Mouse (Mus musculus) G1E (cell line): ENCODE results near the gene Mamdc4.

Source experiments
- CTCF ChIP-seq: IDR thresholded peaks from 2 replicates; pipeline ENCODE4 v1.5.1; 2012; ENCODE audit warnings: low read depth, low read length, inconsistent platforms, mixed read lengths
- GATA1 ChIP-seq: IDR thresholded peaks from 2 replicates; pipeline ENCODE4 v1.6.1; 2012; ENCODE audit warnings: borderline replicate concordance, low read length, inconsistent platforms, mixed read lengths
- GATA2 ChIP-seq: IDR thresholded peaks from 2 replicates; pipeline ENCODE4 v1.6.1; 2012; ENCODE audit warnings: low read depth, low read length, inconsistent platforms, borderline replicate concordance
- POLR2AphosphoS5 ChIP-seq: IDR thresholded peaks from 2 replicates; pipeline ENCODE4 v1.6.1; 2012; ENCODE audit warnings: low read depth, low read length, inconsistent platforms; ENCODE audit not compliant: insufficient replicate concordance

DNA sequence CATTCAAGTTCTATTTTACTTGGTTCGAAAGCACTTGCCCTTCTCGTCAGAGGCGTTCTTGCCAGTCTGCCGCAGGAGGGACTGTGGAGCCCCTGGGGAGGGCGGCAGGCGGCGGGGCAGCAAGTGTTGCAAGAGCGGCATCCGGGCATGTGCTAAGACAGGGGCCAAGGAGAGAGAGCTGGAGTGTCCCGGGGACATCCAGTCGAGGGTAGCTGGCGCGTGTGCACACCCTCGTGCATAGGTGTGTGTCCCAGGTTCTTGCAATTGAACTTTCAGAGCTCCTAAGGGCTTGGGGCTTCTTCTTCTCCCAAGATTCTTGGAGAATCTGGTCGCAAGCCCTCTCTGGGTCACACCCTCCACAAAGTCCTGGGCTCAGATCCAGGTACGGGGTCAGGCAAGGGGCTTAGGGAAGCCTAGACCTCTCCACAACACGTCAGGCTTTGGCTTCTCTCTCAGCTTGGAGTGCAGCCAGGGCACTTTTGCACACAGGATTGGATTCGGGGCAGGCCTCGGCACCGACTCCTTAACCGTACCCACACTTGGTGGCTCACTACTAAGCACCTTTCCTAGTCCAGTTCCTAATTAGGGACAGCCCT, 885 bp upstream of the Mamdc4 start:
- TF ChIP-seq GATA2 (no peak), CTCF (no peak), POLR2AphosphoS5 (no peak), GATA1 (no peak)
